Mouse (Mus musculus) ovary, postnatal 10 days (tissue): Measurements from ENCODE around the gene Oas2.
"Not testable (repeated sequence)": the region's sequence is repeated elsewhere in the genome, so short reads cannot be mapped to it uniquely, and the experiment has no call there.

ENCODE experiments used
- DNase-seq: peaks from one replicate; pipeline ENCODE4 v3.0.0; 2022; ENCODE audit warnings: low spot score

Oas2 gene

DNA sequence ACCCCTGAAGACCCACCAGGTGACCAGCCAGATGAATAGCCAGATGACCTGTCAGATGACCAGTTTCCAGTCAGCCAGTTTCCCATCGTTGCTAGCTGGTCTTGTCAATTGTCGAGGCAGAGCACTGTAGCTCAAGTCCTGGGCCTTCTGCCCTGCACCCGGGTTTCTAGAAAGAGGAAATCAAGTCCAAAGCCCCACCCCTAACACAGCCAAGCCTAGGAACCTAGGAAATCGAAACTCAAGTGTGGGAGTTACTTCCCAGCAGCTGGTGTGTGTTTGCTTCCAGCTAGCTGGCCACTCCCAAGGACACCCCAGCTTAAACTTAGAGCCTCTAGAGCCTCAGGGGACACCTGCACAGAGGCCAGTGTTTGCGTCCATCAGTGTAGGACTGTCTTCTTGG is at the start of gene Oas2:
Gene Oas2, minus strand, starts transcription at position 166 of the 400 bp plus-strand sequence.
- no peak for DNase-seq

DNA sequence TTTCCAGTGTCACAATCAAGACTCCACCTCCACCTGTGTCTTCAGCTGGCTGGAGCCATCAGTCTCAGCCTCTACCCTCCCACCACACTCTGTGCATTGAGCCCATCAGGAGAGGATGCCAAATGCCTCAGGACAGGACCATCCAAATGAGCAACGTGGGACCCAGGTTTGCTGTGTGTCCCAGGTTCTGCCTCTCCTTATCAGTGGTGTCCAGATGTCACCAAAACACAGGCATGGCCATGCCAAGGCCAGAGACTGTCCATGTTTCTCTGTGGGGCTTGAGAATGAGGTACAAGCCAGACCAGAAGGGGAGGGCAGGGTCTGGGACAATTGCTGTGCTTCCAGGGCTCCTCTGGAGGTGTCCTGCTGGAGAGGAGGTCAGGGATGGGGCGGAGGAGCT is 49.3 kb upstream of the Oas2 start:
- not testable (repeated sequence) for DNase-seq

DNA sequence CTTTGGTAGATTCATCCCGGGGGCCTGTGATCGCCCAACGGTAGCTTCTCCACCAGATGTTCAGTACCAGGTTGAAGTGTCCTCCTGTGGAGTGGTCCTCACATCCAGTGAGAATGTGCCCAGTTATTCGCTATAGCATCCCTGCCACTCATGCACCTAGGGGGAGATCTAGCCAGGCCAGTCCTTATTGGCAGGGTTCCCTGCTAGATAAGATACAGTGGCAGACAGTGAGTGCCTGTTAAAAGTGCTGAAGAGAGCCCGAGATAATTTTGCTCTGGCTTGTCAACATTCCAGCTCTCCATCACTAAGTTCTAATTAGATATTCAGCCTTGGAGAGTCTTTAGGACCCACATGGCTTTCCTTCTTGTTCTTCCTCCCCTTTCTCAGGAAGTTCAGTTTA is 48.5 kb upstream of the Oas2 start:
- not testable (repeated sequence) for DNase-seq

DNA sequence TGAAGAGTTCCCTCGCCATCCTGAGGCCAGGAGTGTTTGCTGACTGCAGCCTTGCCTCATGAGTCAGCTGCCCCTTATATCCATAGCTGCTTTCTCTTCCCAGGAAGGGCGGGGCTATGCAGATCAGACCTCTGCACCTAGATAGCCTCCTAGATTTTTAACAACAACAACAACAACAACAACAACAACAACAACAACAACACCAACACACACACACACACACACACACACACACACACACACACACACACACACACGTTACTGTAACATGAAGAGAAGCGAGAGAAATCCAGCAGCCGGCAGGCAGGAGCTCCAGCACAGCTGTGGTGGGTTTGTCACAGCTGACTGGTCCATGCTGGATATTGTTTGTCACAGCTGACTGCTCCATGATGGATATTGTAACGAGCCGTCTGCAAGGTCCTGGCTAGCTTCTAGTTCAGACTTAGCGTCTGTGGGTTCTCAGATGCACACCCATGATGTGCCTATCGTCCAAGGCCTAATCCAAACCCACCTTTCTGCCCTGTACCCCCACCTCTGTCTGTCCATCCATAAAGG is 45.9 kb upstream of the Oas2 start, which contains the start of gene Oas1e:
Gene Oas1e, minus strand, starts transcription at position 51 of the 555 bp plus-strand sequence.
- DNase-seq = not testable (repeated sequence)

DNA sequence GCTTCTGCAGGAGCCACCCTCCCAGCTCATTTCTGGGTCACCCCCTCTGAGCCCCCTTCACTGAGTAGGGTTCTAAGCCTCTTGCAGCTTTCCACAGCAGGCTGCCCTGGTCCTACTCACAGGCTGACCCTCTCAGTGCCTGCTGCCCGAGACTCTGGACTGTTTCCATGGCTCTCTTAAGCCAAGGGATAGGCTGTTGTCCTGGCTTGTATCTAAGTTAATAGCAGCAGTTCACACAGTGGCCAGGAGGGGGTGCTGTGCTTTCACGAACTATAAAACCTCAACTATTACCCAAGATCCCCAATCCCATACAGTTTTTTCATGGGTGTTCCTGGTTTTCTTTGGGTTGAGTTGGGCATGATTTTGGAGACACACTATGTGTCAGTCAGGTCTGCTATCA is 43.4 kb upstream of the Oas2 start:
- no peak for DNase-seq

DNA sequence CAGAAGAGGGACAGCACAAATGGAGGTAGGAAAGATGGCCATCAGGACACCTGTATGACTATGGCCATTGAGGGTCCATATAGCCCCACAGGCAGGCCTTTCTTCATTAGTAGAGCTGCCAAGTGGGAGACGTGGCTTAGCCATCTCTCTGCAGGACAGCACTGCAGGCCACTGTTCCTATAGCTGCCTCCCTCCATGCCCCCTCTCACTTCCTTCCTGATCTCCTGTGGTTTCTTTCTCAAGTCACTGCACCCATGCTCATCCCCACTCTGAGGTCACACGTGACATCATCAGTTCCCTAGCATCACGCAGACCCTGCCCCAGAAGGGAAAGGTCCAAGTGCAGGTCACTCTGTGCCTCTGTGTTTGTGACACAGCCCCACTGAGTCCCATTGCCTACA is 37.4 kb upstream of the Oas2 start:
- DNase-seq = no peak

DNA sequence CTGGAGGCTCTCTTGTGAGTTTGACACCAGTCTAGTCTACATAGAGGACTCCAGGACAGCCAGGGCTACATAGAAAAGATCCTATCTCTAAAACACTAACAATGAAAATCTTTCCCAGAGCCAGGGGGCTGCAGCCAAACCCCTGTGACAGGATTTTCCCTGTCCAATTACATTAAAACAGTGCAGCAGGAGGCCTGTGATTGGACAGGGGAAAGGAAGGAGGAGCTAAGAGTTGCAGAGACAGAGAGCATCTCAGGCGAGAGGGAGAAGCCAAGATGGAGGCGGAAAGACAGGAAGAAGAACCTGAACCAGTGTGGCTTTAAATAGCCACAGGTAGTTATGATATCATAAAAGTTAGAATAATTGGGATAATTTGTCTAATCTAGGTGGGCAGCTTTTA is 32.8 kb upstream of the Oas2 start:
- DNase-seq = no peak

DNA sequence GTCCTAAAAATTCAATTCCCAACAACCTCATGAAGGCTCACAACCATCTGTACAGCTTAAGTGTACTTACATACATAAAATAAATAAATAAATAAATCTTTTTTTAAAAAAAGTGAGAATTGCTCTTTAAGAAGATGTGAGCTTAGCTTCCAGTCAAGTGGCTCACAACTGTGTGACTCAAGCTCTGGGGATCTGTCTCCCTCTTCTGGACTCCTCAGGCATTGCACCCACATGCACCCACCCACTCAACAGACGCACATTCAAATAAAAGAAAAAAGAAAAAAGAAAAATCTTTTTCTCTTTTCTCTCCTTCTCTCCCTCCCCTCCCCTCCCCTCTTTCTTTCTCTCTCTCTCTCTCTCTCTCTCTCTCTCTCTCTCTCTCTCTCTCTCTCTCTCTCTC is 32.0 kb upstream of the Oas2 start:
- no peak for DNase-seq

DNA sequence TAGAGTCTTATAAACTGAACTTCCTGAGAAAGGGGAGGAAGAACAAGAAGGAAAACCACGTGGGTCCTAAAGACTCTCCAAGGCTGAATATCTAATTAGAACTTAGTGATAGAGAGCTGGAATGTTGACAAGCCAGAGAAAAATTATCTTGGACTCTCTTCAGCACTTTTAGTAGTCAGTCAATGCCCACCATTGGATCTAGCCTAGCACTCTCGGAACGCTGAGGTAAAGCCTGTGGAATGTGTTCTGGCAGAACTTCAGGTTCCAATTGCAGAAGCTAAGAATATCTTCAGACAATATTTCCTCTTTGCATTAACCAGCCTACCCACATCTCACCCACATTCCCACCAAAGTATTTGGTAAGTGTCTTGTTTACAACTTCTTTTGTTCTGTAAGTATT is 30.3 kb upstream of the Oas2 start:
- DNase-seq = no peak

DNA sequence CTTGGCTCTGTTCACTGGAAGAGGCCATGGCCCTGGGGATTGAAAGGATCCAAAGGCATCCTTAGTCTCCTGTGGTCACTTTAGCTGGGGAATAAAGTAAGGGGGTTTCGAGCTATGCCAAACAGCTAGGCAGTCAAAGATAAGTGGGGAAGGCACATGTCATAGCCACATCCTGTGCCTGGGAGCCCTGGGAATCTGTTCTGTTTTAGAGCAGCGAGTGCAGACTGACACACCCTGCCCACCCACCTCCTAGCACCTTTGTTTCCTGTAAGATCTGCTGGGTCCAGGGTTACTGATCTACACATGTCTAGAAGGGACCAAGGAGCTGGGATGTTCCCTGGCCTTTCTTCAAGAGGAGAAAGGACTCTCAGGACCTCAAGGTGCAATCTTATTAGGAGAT is 29.3 kb upstream of the Oas2 start:
- no peak for DNase-seq

DNA sequence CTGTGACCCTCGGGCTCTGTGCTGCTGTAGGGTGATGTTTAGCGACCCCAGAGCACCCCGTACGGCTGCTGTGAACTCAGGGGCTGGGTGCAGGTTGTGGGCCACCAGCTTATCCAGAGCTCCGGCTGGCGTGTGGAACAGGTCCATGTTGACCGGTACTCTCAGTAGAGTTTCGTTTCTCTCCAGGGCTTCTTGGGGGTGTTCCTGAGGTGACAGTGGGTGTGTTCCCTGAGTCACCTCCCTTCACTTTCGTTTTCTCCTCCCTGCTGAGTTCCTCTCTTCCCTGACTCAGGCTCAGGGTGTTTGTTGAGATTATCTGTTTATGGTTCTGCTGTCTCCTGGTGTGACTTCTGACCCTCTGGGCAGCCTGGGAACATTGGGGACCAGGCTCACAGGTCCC is 27.8 kb upstream of the Oas2 start, which contains the start of gene Oas3:
Gene Oas3, minus strand, starts transcription at position 184 of the 400 bp plus-strand sequence.
- DNase-seq = no peak

DNA sequence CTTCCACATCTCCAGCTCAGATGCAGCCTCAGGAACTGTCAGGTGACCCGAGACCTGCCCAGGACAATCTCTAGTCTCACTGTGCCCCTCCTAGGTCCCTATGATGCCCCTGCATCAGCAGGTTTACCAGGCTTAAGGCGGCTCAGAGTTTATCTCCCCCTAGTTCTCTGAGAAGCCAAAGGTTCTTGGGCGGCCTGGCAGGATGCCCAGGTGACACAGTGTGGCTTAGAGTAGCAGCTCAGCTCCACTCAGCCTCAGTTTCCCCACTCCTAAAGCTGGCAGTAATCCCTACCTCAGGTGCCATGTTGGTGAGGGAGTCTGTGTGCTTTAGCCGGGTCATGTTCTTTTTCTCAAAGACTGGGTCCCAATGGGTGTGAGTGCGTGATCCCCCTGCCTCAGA is 27.1 kb upstream of the Oas2 start:
- DNase-seq = no peak

DNA sequence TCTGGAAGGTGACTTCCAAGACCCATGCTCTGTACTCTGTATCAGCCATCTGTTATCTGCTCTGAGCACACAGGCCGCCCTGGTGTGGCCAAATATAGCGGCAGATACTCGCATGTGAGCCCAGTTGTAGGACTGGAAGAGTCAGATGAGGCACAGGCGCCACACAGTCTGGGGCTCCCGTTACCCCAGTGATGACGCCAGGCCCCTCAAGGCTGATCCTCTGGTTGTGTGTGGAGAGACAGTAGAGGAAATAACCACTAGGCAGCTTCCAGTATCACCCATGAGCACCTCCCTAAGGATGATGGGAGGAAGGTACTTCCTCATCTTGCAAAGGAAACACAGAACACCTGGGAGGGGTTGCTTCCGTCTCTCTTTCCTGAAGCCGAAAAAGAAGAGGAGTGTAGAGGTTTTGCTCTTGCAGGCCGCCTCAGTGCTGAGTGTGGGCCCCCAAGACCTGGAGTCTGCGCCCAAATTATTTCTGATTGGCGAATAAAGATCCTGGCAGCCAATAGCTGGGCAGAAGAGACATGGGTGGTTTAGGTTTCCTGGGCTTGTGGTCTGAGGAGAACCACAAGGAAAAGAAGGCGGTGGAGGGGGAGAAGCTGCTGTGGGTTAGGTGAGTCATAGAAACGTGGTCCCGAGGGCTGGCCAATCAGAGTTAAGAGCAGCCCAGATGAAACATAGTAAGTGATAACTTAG is 25.8 kb upstream of the Oas2 start:
- DNase-seq = no peak

DNA sequence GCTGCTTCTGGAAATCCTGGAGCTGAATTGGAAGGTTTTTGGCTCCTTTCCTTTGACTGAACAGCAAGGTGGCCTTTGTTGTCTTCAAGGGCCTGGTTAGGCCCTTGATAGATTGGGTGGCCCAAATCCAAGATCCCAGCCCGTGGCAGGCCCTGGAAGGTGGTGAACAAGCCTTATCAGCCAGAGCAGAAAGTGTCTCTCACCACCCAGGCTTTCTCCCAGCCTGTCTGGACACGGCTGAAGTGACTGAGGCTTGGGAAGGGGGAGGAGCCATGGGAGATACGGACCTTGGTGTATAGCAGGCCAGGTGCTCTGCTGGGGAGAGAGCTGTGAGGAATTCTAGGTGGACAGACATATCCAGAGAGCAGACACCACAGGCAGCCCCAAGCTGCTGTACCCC is 19.7 kb upstream of the Oas2 start:
- DNase-seq = no peak

DNA sequence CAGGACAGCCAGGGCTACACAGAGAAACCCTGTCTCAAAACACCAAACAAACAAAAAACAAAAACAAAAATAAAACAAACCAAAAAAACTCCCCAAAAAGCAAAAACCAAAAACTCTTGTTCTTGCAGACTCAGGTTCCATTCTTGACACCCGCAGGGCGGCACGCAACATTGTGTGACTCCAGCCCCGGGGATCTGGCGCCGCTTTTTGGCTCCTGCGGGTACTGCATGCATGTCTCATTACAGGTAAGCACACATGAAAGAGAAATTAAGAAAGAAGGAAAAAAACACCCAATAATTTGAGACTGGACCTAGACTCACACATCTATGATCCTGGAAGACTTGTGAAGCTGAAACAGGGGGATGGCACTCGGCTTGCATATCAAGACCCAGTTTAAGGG is 15.4 kb upstream of the Oas2 start:
- DNase-seq = no peak

DNA sequence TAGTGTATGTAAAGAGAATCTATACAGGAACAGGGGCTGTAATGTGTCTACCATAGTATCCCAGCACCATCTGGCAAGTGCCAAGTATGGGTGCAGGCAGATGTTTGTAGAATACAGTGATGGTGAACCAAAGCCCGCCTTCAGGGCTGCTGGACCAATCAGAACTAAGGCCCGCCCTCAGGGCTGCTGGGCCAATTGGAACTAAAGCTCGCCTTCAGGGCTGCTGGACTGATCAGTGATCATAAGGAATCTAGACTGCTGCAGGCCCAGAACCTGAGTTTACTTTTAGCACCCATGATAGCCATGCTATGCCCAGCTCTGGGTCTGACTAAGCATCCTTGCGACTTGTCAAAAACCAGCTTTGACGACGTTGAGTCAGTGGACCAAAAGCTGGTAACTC is 12.2 kb upstream of the Oas2 start:
- DNase-seq = no peak

DNA sequence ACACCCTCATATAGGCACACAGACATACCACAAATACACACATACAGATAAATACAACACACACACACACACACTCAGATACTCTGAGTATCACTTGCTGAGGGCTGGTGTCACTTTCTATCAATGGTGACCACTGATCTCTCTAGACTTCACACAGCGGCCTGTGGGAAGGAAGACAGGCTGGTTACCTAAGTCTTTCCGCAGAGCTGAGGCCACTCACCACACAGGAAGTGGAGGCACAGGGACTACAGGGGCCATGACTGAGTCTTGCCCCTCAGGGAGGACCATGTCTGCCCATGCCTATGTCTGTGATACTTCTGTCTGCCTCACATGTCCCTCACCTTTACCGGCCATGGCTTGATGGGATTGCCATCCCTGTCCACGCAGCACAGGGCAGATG is 4.6 kb upstream of the Oas2 start:
- no peak for DNase-seq

DNA sequence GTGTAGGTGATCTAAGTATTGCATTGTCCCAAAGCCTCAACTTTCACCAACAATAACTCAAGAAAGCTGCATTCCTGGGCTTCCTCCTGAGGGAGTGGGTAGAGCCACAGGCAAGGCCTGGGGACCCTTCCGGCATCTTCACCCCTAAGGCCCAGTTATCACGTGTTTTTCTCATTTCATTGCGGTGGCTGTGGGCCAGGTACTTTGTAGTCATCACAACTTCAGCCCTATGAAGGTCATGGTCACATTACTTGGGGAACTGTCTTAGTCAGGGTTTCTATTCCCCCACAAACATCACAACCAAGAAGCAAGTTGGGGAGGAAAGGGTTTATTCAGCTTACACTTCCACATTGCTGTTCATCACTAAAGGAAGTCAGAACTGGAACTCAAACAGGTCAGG is 3.1 kb upstream of the Oas2 start:
- DNase-seq = no peak

DNA sequence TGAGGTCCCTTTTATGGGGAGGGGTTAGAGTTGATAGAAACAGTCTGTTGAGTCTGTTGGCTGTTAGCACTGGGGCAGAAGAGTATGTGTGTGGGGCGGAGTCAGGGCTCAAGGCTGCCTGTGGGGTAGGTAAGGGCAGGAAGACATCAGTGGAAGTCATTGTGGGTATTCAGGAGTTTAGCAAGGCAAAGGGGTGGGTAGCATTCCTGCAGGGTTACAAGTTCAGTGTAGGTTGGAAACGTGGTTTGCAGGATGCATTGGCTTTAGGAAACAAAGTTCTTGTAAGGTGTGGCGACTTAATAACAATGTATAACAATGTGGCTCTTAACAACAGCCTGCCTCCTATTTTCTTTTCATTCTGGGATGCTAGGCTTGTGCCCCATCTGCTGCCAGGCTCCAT is 1.6 kb upstream of the Oas2 start:
- DNase-seq = no peak

DNA sequence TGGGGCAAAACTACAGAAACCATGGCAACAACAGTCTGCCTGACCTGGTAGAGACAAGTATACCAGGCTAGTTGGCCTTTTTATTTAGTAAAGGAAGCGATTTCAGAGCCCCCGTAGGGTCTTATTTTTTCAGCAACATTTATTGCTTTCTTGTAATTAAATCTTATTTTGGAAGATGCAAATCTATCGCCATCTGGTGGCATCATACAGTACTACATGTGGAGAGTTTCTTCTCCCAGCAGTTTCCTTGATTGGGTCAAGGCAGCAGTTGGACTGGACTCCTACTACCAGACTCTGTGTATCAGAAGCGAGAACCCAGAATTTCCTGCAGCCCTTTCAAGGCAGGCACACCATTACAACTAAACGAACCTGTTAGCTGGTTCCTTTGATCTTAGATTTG is 3.2 kb downstream of the Oas2 start:
- DNase-seq = peak; percentile 16

DNA sequence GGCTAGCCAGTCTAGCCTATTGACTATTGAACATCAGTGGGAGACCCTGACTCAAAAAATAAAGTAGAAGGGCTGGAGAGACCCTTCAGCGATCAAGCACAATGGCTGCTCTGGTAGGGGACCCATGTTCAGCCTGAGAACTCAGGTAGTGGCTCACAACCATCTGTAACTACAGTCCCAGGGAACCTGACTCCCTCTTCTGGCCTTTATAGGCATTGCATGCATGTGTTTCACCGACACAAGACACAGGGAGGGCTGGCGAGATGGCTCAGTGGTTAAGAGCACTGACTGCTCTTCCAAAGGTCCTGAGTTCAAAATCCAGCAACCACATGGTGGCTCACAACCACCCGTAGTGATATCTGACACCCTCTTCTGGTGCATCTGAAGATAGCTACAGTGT is 7.5 kb downstream of the Oas2 start:
- no peak for DNase-seq

DNA sequence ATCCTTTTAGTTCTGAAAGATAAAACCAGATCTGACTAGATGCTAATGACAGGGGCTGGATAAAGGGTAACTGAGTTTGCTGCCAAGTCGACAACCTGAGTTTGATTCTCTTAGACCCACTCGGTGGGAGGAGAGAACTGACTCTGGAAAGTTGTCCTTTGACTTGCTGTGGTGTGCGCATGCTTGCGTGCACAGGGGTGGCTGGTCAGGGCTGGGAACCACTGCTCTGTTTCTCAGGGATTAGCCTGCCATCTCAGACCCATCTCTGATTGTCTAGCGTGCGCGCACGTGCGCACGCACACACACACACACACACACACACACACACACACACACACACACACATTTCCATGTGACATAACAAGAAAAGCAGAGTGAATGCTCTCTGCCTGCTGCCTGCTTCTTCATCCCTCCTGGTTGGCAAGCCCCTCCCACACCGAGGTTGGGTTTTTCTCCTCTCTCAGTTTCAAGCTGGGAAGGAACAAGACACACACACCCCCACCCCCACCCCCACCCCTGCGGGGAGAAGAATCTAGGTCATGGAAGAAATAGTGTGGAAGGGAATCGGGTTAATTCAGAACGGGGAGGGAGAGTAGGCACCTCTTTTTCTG is 15.2 kb downstream of the Oas2 start:
- no peak for DNase-seq

DNA sequence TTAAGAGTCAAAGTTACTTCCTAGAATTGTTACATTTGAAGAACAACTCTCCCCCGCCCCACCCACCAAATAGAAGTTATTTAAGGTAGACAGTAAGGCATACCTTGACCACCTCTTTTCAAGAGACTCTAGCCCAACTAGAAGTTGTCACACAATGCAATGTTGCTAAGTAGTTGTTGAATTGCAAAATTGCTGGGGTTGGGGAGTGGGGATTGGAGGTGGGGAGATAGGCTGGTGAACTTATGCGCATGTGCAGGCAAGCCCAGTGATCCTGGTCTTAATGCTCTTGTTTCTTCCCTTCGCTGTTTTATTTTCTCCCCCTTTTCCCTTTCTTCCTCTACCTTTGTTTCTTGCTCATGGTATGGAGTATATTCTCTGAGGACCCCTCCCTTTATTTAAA is 16.0 kb downstream of the Oas2 start:
- DNase-seq = no peak

DNA sequence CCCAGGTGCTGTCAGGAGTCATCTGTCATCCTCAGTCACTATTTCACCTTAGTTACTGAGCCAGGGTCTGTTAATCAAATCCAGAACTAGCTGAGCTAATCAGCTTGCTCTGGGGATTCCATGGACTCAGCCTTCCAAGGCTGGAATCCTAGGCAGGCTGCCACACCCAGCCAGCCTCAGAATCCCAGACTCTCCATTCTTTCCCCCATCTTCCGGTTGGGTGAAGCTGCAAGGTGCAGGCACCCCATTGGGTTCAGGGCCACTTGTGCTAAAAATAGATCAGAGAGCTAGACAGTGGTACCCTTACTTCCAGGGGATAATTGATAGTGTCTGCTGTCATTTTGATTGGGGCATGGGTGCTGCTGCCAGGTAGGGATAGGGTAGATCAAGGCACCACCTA is 16.9 kb downstream of the Oas2 start:
- no peak for DNase-seq
